Mouse (Mus musculus) hindbrain, embryonic 14.5 days (tissue): Measurements from ENCODE around the gene Ncoa6. TPM values are rescaled to one million over a fixed set of nuclear protein-coding genes. Genes with fewer than 3 reads are reported as not detected.

Experiments used
- ATAC-seq: fragments of 200-750 bp; cut with Nextera tagmentation; 2 replicates; pipeline ENCODE4 v1.8.0; 2017; ENCODE audit warnings: moderate number of reproducible peaks, mild to moderate bottlenecking, moderate TSS enrichment, moderate library complexity; ENCODE audit not compliant: low FRiP score
- DNase-seq: peaks from one replicate; pipeline ENCODE4 v3.0.0-alpha.2; 2015; ENCODE audit warnings: low spot score
- H3K27ac ChIP-seq: fragments of 300-500 bp; sonication (generic); 2 replicates; pipeline ENCODE4 v1.5.1; 2014; ENCODE audit warnings: mild to moderate bottlenecking, moderate library complexity
- H3K27me3 ChIP-seq: fragments of 300-500 bp; sonication (generic); 2 replicates; pipeline ENCODE4 v1.6.1; 2014; ENCODE audit warnings: mild to moderate bottlenecking, low read length, mixed read lengths; ENCODE audit not compliant: control insufficient read depth, insufficient read depth
- H3K36me3 ChIP-seq: fragments of 300-500 bp; sonication (generic); replicated peaks from 2 replicates; pipeline ENCODE4 v1.6.1; 2014; ENCODE audit not compliant: control insufficient read depth, insufficient read depth
- H3K4me1 ChIP-seq: fragments of 300-500 bp; sonication (generic); replicated peaks from 2 replicates; pipeline ENCODE4 v1.6.1; 2014; ENCODE audit warnings: antibody characterized with exemption, low read length, mixed read lengths; ENCODE audit not compliant: control insufficient read depth, insufficient read depth
- H3K4me2 ChIP-seq: fragments of 300-500 bp; sonication (generic); replicated peaks from 2 replicates; pipeline ENCODE4 v1.6.1; 2014; ENCODE audit warnings: mild to moderate bottlenecking, moderate library complexity
- H3K4me3 ChIP-seq: fragments of 300-500 bp; sonication (generic); replicated peaks from 2 replicates; pipeline ENCODE4 v1.5.1; 2014; ENCODE audit warnings: mild to moderate bottlenecking, low read length
- H3K9ac ChIP-seq: fragments of 300-500 bp; sonication (generic); 2 replicates; pipeline ENCODE4 v1.6.1; 2014
- H3K9me3 ChIP-seq: fragments of 300-500 bp; sonication (generic); 2 replicates; pipeline ENCODE4 v1.6.1; 2016; ENCODE audit warnings: low read length; ENCODE audit not compliant: control insufficient read depth
- WGBS: fragments of 180-500 bp; shearing (Covaris S2); extraction: QIAGEN DNeasy Blood & Tissue Kit; methylation state at CpG from one replicate; pipeline ENCODE4 v1.1.7; 2014; 5-methylcytosine and 5-hydroxymethylcytosine counted together
- polyA plus RNA-seq: library from polyadenylated mRNA; unstranded; fragments of >200 nt; fragmentation: Nextera tagmentation; extraction: Ambion mirVana; gene quantifications from 2 replicates; pipeline ENCODE4 v1.2.1, GENCODE M21; 2014

Gene Ncoa6
- polyA plus RNA-seq, 1 experiment from 2014 or later: 32.0 TPM

- Histone ChIP-seq H3K4me3 (no peak overlapping the region), H3K4me2 (no peak overlapping the region), H3K9me3 (no peaks in the 10 kb centered on the region), H3K27me3 (no peaks in the 10 kb centered on the region), H3K36me3 (peaks cover 65% of the 10 kb centered on the region), H3K4me1 (peaks cover 44% of the 10 kb centered on the region), H3K27ac (no peak overlapping the region), H3K9ac (no peak overlapping the region)
- WGBS: 67% methylated on average over 4 of the region's 4 CpGs
- DNase-seq (no peak), ATAC-seq (no peak)
These were observed 86.6 kb downstream of the Ncoa6 start for GRCm38 (mm10) chr2:155387052-155387451.

GRCm38 (mm10) chr2:155386534-155386899 lies 87.2 kb downstream of the Ncoa6 start:
- no peak overlapping the region for H3K27ac ChIP-seq

GRCm38 (mm10) chr2:155385731-155386533 lies 87.8 kb downstream of the Ncoa6 start:
- Histone ChIP-seq H3K27me3 (no peaks in the 10 kb centered on the region), H3K27ac (no peak overlapping the region), H3K9ac (peak overlapping the region; percentile 50), H3K4me3 (no peak overlapping the region), H3K4me2 (peak overlapping the region; percentile 28), H3K4me1 (peaks cover 44% of the 10 kb centered on the region), H3K36me3 (peaks cover 58% of the 10 kb centered on the region), H3K9me3 (no peaks in the 10 kb centered on the region)
- 41% methylated on average over 18 of the region's 18 CpGs for WGBS
- DNase-seq (no peak), ATAC-seq (no peak)

More at GRCm38 (mm10) chr2:155386534-155386899, 87.2 kb downstream of the Ncoa6 start:
- H3K4me1 ChIP-seq: peaks cover 44% of the 10 kb centered on the region
- H3K4me3 ChIP-seq: no peak overlapping the region
- H3K27me3 ChIP-seq: no peaks in the 10 kb centered on the region
- no peaks in the 10 kb centered on the region for H3K9me3 ChIP-seq
- H3K9ac ChIP-seq: peak overlapping the region; percentile 50
- H3K4me2 ChIP-seq: peak overlapping the region; percentile 28; the same call in 1 of the 2 replicates
- WGBS: 14% methylated on average over 27 of the region's 27 CpGs
- ATAC-seq: no peak
- peaks cover 64% of the 10 kb centered on the region for H3K36me3 ChIP-seq
- no peak for DNase-seq

GRCm38 (mm10) chr2:155385090-155385489 lies 88.6 kb downstream of the Ncoa6 start:
- H3K27me3 ChIP-seq: no peaks in the 10 kb centered on the region
- no peak overlapping the region for H3K4me3 ChIP-seq
- H3K36me3 ChIP-seq: peaks cover 49% of the 10 kb centered on the region
- ATAC-seq (no peak), DNase-seq (peak; percentile 77)
- WGBS: 13% methylated on average over 7 of the region's 7 CpGs
- H3K9me3 ChIP-seq: no peaks in the 10 kb centered on the region
- peak overlapping the region; percentile 50; the same call in 1 of the 2 replicates for H3K9ac ChIP-seq
- peak overlapping the region; percentile 28 for H3K4me2 ChIP-seq
- H3K4me1 ChIP-seq: peaks cover 50% of the 10 kb centered on the region
- no peak overlapping the region for H3K27ac ChIP-seq

- Histone ChIP-seq H3K4me1 (peaks cover 50% of the 10 kb centered on the region), H3K4me3 (peak overlapping the region; percentile 80), H3K9ac (peak overlapping the region; percentile 95), H3K27me3 (no peaks in the 10 kb centered on the region), H3K27ac (peak overlapping the region; percentile 100), H3K4me2 (peak overlapping the region; percentile 84), H3K9me3 (no peaks in the 10 kb centered on the region), H3K36me3 (peaks cover 28% of the 10 kb centered on the region)
- no peak for DNase-seq
- no peak for ATAC-seq
- 78% methylated on average over 2 of the region's 2 CpGs for WGBS
These were observed 90.8 kb downstream of the Ncoa6 start for GRCm38 (mm10) chr2:155382791-155383438.

- peak; percentile 28 for DNase-seq
- no peaks in the 10 kb centered on the region for H3K27me3 ChIP-seq
- H3K4me2 ChIP-seq: peak overlapping the region; percentile 84
- peaks cover 22% of the 10 kb centered on the region for H3K36me3 ChIP-seq
- peak overlapping the region; percentile 100 for H3K27ac ChIP-seq
- H3K4me1 ChIP-seq: peaks cover 50% of the 10 kb centered on the region
- no peaks in the 10 kb centered on the region for H3K9me3 ChIP-seq
- H3K4me3 ChIP-seq: peak overlapping the region; percentile 80
- H3K9ac ChIP-seq: peak overlapping the region; percentile 95
- ATAC-seq: peak; percentile 11
- WGBS: 17% methylated on average over 6 of the region's 6 CpGs
These were observed 91.4 kb downstream of the Ncoa6 start for GRCm38 (mm10) chr2:155382332-155382700.

- peak overlapping the region; percentile 84 for H3K4me2 ChIP-seq
These were observed 91.9 kb downstream of the Ncoa6 start for GRCm38 (mm10) chr2:155381643-155382331.

GRCm38 (mm10) chr2:155381060-155381437 lies 92.6 kb downstream of the Ncoa6 start:
- Histone ChIP-seq H3K9me3 (no peaks in the 10 kb centered on the region), H3K27ac (peak overlapping the region; percentile 100), H3K4me2 (peak overlapping the region; percentile 84), H3K27me3 (no peaks in the 10 kb centered on the region), H3K36me3 (peaks cover 9% of the 10 kb centered on the region), H3K4me3 (peak overlapping the region; percentile 80), H3K9ac (peak overlapping the region; percentile 95), H3K4me1 (peaks cover 43% of the 10 kb centered on the region)
- ATAC-seq: no peak
- WGBS: 3% methylated on average over 11 of the region's 11 CpGs
- peak; percentile 59 for DNase-seq

More at GRCm38 (mm10) chr2:155381643-155382331, 91.9 kb downstream of the Ncoa6 start:
- ATAC-seq: peak; percentile 94
- H3K9me3 ChIP-seq: no peaks in the 10 kb centered on the region
- peaks cover 16% of the 10 kb centered on the region for H3K36me3 ChIP-seq
- peak overlapping the region; percentile 95 for H3K9ac ChIP-seq
- no peaks in the 10 kb centered on the region for H3K27me3 ChIP-seq
- H3K4me1 ChIP-seq: peaks cover 50% of the 10 kb centered on the region
- under 1% methylated on average over 68 of the region's 68 CpGs for WGBS
- peak overlapping the region; percentile 100 for H3K27ac ChIP-seq
- peak; percentile 99 for DNase-seq
- H3K4me3 ChIP-seq: peak overlapping the region; percentile 80
